Mouse (Mus musculus) spleen, adult 12 weeks (tissue): Measurements from ENCODE around the gene Olfr480.

Experiments used
- DNase-seq: peaks from one replicate; pipeline ENCODE4 v3.0.0; 2022; ENCODE audit warnings: low spot score

Olfr480 gene

GRCm38 (mm10) chr7:108067246-108067645 is at the start of gene Olfr480:
Gene Olfr480, minus strand, starts transcription at chr7:108067346.
- DNase-seq: no peak

- DNase-seq: no peak
Observed at GRCm38 (mm10) chr7:108100549-108100948, 33.4 kb upstream of the Olfr480 start, which contains the start of gene Olfr483. Gene Olfr483, plus strand, starts transcription at chr7:108100849.

- DNase-seq: no peak
Observed at GRCm38 (mm10) chr7:108097486-108097885, 30.3 kb upstream of the Olfr480 start, which contains the start of gene Olfr482. Gene Olfr482, minus strand, starts transcription at chr7:108097586.

- no peak for DNase-seq
Observed at GRCm38 (mm10) chr7:108079555-108079954, 12.4 kb upstream of the Olfr480 start, which contains the start of gene Olfr481. Gene Olfr481, plus strand, starts transcription at chr7:108079855.

- DNase-seq: no peak
Observed at GRCm38 (mm10) chr7:108050393-108050792, 16.8 kb downstream of the Olfr480 start, which contains the start of gene Olfr479. Gene Olfr479, plus strand, starts transcription at chr7:108050693.

- no peak for DNase-seq
Observed at GRCm38 (mm10) chr7:108033889-108034288, 33.3 kb downstream of the Olfr480 start, which contains the start of gene Olfr478. Gene Olfr478, minus strand, starts transcription at chr7:108033989.
